Mouse (Mus musculus): ENCODE data around the gene Fbln7.

DNA sequence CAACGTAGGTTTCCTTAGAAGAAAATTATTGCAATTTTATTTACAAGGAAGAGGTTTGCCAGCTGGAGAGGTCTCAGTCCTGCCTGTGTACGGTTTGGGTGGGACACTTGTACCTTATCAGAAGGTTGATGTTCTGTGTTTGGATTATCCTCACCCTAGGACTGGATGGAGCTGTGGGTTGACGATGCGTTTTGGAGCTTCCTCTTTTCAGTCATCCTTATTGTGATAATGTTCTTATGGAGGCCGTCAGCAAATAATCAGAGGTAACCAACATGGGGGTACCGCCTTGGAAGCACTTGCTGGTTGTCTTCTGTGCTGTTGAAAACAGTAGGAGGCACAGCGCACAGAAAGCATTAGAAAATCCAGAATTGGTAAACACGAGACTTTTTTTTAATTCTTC is 20.3 kb upstream of the Fbln7 start:
- TF ChIP-seq CTCF (IDR thresholded peaks at IDR 0.05; ENCODE audit: extremely low read depth, insufficient read length, insufficient replicate concordance, low read depth, low read length) (no peak), POLR2A (IDR thresholded peaks at IDR 0.05; ENCODE audit: low read depth, low read length) (no peak)
